Mouse (Mus musculus) hindlimb bud, embryonic 11.5 days (tissue): Measurements from ENCODE around the gene Ccdc137.

ENCODE experiments used
- DNase-seq: peaks from one replicate; pipeline ENCODE4 v3.0.0-alpha.2; 2012; ENCODE audit warnings: low read depth, low spot score; ENCODE audit errors: extremely low spot score

Ccdc137 gene

DNA sequence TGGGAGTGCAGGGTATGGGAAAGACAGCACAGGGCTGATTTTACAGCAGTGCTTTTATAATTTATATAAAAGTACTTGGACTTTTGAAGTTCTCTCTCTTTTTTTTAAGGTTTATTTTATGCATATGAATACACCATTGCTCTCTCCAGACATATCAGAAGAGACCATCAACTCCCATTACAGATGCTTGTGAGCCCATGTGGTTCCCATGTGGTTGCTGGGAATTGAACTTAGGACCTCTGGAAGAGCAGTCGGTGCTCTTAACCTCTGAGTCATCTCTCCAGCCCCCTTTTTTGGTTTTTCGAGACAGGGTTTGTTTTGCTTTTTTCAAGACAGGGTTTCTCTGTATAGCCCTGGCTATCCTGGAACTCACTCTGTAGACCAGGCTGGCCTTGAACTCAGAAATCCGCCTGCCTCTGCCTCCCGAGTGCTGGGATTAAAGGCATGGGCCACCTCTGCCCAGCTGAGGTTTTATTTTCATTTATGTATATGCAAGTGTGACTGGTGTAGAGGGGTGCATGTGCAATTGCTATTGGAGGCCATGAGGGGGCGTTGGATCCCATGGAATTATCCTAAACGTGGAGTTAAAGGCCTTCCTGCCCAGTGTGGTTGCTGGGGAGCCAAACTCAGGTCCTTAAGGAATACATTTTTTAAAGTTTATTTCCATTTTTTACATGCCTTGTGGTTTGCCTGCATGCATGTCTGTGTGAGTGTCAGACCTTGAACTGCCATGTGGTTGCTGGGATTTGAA, 1.1 kb downstream of the Ccdc137 start:
- no peak for DNase-seq

DNA sequence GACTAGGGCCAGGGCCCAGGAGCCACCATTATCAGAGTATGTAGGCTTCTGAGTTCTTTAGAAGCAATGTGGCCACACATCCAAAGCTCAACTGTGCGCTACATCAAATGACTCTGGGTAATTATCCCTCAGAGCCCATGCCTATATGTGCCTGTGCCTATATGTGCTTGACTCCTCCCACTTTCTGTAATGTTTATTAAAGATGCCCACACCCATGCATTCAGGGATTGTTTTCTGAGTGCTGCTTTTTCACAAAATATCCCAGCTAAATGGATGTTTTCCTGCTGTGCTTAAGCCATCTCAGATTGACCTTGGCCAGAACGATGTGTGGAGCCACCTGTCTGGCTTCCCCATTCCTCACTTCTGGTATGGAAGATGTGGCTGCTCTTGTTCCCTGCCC, 5.6 kb downstream of the Ccdc137 start:
- no peak for DNase-seq

DNA sequence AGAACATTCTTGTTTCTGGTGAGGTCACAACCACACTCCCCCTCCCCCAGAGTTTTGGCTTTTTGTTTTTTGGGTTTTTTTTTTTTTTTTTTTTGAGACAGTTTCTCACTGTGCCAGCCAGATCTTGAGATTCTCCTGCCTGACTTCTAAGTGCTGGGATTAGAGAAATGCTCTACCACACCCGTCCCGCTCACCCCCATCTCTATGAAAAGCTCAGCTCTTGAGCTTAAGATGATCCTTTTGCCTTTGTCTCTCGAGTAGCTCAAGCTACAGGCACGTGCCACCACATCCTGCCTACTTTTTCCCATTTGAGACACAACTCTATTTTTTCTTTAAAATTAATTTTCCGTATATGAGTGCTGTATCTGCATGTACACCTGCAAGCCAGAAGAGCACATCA, 6.5 kb downstream of the Ccdc137 start:
- DNase-seq, result no peak

DNA sequence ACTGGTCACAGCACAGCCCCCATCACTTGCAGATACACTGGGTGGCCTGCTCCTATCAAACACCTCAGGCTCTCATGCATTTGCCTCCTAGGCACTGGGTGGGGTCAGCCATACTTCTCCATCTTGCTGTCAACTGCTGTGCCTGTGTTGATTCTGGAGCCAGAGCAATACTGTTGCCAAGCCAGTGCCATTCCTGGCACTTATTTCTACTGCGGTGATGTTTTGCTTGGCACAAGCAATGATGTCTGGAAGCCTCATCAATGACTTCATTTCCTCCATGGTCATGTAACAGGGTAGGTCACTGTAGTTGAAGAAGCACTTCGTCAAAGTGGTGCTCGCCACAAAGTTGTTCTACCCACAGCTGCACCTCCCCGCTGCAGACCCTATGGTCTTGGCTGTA, 7.6 kb downstream of the Ccdc137 start:
- no peak for DNase-seq

- peak; percentile 96 for DNase-seq
Measured at GRCm38 (mm10) chr11:120467051-120467735, 9.3 kb downstream of the Ccdc137 start, which contains the start of gene Arl16. TSS of gene Arl16 (minus strand) at chr11:120467607.

DNA sequence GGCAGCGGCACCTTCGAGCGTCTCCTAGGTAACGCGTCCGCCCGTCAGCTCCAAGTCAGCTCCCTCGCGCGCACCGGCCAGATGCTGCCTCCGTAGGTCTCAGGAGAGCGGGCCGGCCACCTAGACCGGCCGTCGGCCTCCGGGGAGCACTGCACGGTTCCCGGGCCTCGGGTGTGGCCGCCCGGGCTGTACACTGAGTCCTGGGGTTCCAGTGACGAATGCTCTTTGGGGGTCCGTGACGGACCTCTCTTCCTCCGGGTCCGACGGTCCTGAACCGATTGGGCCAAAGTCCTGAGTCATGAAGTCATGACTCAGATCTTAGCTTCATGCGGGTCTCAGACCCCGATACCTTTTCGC, 9.8 kb downstream of the Ccdc137 start:
- no peak for DNase-seq

- DNase-seq, result no peak
Measured at GRCm38 (mm10) chr11:120472052-120472451, 14.1 kb downstream of the Ccdc137 start.

GRCm38 (mm10) chr11:120483448-120483934, 25.6 kb downstream of the Ccdc137 start:
- no peak for DNase-seq

DNA sequence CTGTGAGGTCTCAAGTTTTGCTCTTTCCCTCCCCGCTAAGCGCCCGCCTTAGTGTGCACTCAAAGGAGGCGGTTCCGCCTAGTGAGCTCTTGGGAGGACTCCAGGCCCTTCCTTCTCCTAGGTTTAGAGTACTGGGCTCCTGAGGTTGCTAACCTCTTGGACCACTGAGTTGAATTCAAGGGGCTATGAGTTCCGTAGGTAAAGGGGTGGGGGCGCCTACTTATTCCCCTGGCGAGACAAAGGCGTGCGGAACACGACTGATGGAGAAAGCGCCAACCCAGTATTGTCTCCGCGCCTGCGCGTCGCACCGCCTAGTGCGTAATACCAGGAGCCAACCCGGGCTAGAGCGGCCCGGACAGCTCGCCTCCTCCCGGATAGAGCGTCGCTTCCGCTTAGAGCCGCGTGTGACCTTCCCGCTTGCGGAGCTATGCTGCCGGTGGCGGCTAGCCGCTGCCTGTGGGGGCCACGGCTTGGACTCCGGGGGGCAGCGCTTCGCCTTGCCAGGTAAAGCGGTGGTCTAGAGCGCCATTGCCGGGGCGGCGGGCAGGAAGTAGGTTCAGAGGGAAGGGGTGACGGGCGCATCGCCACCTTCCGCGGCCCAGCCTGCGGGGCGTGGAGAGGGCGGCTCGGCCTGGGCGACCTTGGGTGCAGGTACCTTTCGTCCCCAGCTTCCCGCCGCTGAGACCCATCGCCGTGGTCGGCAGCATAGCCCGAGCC, 26.5 kb downstream of the Ccdc137 start, which contains the start of gene Mrpl12:
Gene Mrpl12 (plus strand): TSS at position 349 of the 717 bp plus-strand sequence.
- DNase-seq, result peak; percentile 87

- DNase-seq, result no peak
Measured at GRCm38 (mm10) chr11:120485251-120485650, 27.3 kb downstream of the Ccdc137 start.

- no peak for DNase-seq
Measured at GRCm38 (mm10) chr11:120488516-120488915, 30.6 kb downstream of the Ccdc137 start.

GRCm38 (mm10) chr11:120489054-120489761, 31.3 kb downstream of the Ccdc137 start:
- peak; percentile 79 for DNase-seq

- DNase-seq, result no peak
Measured at GRCm38 (mm10) chr11:120490291-120491046, 32.6 kb downstream of the Ccdc137 start.

GRCm38 (mm10) chr11:120491317-120492023, 33.6 kb downstream of the Ccdc137 start, which contains the start of gene Slc25a10:
TSS of gene Slc25a10 (plus strand) at chr11:120491840.
- DNase-seq, result peak; percentile 56

DNA sequence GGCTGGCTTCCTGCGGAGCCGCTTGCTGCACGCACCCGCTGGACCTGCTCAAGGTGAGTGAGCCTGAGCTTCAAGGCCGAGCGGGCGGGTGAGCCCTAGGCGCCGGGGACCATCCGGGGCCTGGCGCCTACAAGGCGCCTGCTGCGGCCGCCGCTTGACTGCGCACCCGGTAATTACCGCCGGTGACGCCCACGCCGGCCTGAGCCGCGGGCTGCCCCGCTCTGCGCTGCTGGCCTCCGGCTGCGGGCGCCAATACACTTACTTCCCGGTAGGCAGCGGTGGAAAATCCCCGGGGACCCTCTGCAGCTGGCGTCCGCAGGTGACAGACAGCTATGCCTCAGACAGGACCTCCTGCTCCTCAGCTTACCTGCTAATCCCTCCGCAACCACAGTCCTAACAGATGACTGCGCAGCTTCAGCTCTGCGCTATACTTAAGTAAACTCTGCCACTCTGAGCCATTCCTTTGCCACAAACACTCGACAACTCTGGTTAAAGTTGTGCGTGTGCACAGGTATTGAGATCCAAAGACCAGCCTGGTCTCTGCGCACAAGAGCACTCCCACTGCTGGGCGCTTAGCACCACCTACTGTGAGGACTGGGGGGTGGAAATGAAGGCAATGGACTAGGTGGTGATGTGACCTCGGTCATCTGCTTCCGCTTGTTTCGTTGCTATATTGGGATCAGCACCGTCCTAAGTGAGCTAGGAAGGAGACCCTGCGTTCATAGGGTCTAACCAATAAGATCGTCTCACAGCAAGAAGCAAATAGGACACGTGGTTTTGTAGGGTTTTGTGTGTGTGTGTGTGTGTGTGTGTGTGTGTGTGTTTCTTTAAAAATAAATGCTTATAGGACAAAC, 34.3 kb downstream of the Ccdc137 start:
- DNase-seq, result peak; percentile 41

DNA sequence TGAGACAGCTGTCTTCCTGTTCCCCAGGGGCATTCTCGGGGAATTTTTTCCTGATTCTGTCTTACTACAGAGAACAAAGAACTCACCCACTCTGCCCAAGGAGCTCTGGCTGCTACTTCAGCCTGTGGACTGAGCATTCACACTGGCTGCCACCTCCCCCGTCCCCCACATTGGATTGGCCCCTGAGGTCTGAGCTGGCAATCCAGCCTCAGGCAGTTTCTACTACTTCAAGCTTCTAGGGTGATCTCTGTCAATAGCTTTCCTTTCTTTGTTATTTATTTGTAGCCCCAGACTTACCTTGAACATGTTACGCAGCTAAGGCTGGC, 34.9 kb downstream of the Ccdc137 start:
- no peak for DNase-seq

DNA sequence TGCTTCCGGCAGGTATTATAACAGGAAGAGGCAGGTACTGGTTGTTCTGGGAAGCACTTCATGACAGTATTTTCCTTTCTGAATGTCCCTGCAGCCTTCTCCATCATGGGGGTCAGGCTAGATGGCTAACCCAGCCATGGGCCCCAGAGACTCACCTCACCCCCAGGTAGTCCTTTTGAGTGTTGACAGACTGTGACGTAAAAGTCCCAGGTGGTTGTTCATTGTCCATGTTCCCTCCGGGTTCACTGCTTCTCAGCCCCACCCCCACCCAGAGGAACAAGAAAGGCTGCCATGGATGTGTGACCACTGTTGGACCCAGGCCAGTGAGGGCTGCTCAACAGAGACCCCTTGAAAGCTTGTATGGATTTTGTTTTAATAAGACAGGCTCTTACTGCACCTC, 35.4 kb downstream of the Ccdc137 start:
- DNase-seq, result no peak

GRCm38 (mm10) chr11:120493911-120494310, 36.0 kb downstream of the Ccdc137 start:
- no peak for DNase-seq

DNA sequence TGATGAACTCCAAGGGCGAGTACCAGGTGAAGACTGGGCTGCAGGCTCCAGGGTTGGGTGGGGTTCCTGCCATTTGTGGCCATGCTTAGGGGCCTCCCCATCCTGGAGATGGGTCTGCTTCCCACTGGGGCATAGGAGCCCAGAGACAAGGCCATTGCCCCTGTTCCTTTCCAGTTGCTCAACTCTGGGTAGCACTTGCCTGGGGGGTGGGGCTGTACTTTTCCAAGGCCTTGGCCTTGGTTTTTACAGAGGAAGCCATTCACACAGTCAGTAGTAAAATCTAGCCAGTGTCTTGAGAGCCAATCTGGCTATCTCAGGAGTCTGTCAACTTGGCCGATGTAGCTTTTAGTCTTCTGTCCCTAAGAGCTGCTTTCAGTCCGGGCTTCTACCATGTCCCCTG, 39.5 kb downstream of the Ccdc137 start:
- no peak for DNase-seq
